Mouse (Mus musculus): ENCODE data around the gene Vmn1r120. TPM values are rescaled to one million over a fixed set of nuclear protein-coding genes. Genes with fewer than 3 reads are reported as not detected.
"Not testable (repeated sequence)": the region's sequence is repeated elsewhere in the genome, so short reads cannot be mapped to it uniquely, and the experiment has no call there.

Vmn1r120 gene
- not detected in 2 replicates for polyA plus RNA-seq (2012; rRNA removed)

- not testable (repeated sequence) for H3K27ac ChIP-seq (ENCODE audit: insufficient read depth, low read length); H3K4me3 ChIP-seq (ENCODE audit: insufficient read depth, low read length); H3K4me1 ChIP-seq (ENCODE audit: control insufficient read depth, insufficient read depth, low read length)
These were observed at the start of gene Vmn1r120 for GRCm38 (mm10) chr7:21053684-21054083. TSS of gene Vmn1r120 (minus strand) at chr7:21053784.

- H3K27ac ChIP-seq (ENCODE audit: insufficient read depth, low read length); H3K4me1 ChIP-seq (ENCODE audit: control insufficient read depth, insufficient read depth, low read length); H3K4me3 ChIP-seq (ENCODE audit: insufficient read depth, low read length): not testable (repeated sequence)
These were observed 44.8 kb upstream of the Vmn1r120 start, which contains the start of gene Vmn1r121 for GRCm38 (mm10) chr7:21098413-21098812. TSS of gene Vmn1r121 (minus strand) at chr7:21098513.

- not testable (repeated sequence) for H3K4me1 ChIP-seq (ENCODE audit: control insufficient read depth, insufficient read depth, low read length); H3K27ac ChIP-seq (ENCODE audit: insufficient read depth, low read length); H3K4me3 ChIP-seq (ENCODE audit: insufficient read depth, low read length)
These were observed 41.2 kb downstream of the Vmn1r120 start, which contains the start of gene Vmn1r119 for GRCm38 (mm10) chr7:21012355-21012754. TSS of gene Vmn1r119 (minus strand) at chr7:21012455.

Other genes starting within 250 kb of the Vmn1r120 start
- not detected in 2 replicates for gene Vmn1r114, start 241.6 kb downstream of the Vmn1r120 start, polyA plus RNA-seq (2012; rRNA removed)
- gene Vmn1r115, start 208.8 kb downstream of the Vmn1r120 start, polyA plus RNA-seq (2012; rRNA removed) = not detected in 2 replicates
- gene Vmn1r116, start 181.5 kb downstream of the Vmn1r120 start, polyA plus RNA-seq (2012; rRNA removed) = not detected in 2 replicates
- not detected in 2 replicates for gene Vmn1r117, start 169.7 kb downstream of the Vmn1r120 start, polyA plus RNA-seq (2012; rRNA removed)
- gene Vmn1r118, start 141.4 kb downstream of the Vmn1r120 start, polyA plus RNA-seq (2012; rRNA removed) = not detected in 2 replicates
- gene Vmn1r119, start 41.3 kb downstream of the Vmn1r120 start, polyA plus RNA-seq (2012; rRNA removed) = not detected in 2 replicates
- gene Vmn1r121, start 44.7 kb upstream of the Vmn1r120 start, polyA plus RNA-seq (2012; rRNA removed) = not detected in 2 replicates
- gene Vmn1r122, start 80.3 kb upstream of the Vmn1r120 start, polyA plus RNA-seq (2012; rRNA removed) = not detected in 2 replicates
- not detected in 2 replicates for gene Vmn1r123, start 108.4 kb upstream of the Vmn1r120 start, polyA plus RNA-seq (2012; rRNA removed)
- not detected in 2 replicates for gene Gm5157, start 136.6 kb upstream of the Vmn1r120 start, polyA plus RNA-seq (2012; rRNA removed)
- gene Vmn1r124, start 206.8 kb upstream of the Vmn1r120 start, polyA plus RNA-seq (2012; rRNA removed) = not detected in 2 replicates
- not detected in 2 replicates for gene Vmn1r125, start 218.4 kb upstream of the Vmn1r120 start, polyA plus RNA-seq (2012; rRNA removed)
- gene Vmn1r126, start 247.7 kb upstream of the Vmn1r120 start, polyA plus RNA-seq (2012; rRNA removed) = not detected in 2 replicates